Mouse (Mus musculus): Measurements from ENCODE around the gene Skap1. TPM values are rescaled to one million over a fixed set of nuclear protein-coding genes. Genes with fewer than 3 reads are reported as not detected.
A peak's percentile ranks its signal among the peaks of the same experiment; 100 is the strongest.

Gene Skap1
- total RNA-seq, 2 experiments from 2014 or later, result 1.8 to 2.0 TPM

DNA sequence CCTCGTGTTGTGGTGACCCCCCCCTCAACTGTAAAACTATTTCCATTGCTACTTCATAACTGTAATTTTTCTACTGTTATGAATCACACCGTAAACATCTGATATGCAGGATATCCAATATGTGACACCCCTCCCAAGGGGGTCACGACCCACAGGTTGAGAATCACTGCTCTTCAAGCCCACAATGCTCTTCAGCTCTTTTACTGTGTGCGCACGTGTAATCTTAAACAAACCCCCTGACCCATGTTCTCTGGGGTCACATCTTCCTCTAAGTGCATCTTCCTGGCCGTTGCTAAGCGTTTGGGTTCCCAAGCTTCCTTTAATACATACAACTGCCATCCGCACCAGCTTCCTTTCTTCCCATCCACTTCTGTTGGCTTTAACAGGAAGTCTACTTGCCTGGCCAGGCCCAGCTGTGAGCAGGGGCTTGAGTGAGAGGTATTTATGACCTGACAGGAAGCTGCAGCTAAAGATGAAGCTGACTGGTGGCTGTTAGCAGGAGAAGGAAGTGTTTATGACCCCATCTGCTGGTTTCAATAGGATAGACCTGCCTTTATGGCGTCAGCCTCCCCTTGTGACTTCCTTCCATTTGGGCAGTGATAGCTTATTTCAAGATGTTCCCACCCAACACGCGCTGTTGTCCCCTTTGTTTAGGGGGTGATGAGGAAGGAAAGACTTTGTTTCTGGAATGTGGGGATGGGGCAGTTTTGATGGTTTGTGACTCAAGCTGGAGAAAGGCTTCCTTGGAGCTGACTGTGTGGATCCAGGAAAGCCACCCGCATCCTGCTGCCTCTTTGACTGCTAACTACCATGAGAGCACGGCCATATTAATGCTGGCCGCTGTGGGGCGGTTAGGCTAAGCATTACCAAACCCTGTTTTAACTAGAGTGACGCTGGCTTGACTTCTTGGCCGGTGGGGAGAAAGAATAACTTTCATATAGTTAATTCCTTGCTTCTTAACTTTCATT lies 178.1 kb downstream of the Skap1 start:
- H3K27ac ChIP-seq, result no peak overlapping the region

DNA sequence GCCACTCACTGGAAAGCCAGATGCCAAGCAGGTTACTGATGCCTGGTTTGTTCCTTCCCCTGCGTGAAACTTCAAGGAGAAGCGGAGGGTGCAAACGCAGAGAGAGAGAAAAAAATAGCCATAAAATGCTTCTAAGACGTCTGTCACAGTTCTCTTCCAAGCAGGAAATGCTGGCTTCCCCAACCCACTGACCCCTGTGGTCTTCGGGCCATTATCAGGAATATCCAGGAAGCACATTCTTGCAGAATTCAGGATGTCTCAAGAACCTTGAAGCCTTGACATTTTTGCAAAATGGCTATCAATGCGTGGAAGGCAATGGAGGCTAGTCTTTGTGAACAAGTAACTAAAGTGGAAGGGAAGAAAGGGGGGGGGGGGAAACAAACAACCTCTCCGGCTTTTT lies 180.6 kb downstream of the Skap1 start:
- Histone ChIP-seq H3K27ac (no peak overlapping the region), H3K4me3 (no peak overlapping the region)
- no peak for DNase-seq (ENCODE audit: extremely low spot score in 1 of 2, low spot score in 2 of 2)
- TF ChIP-seq CTCF (IDR thresholded peaks at IDR 0.05), result no peak
- intact Hi-C loops (cut with DNase I), result no loop called here

More for the DNA sequence above, 178.1 kb downstream of the Skap1 start:
- TF ChIP-seq CTCF (IDR thresholded peaks at IDR 0.05), result no peak
- H3K4me3 ChIP-seq, result no peak overlapping the region
- no peak for DNase-seq (ENCODE audit: extremely low spot score in 1 of 2, low spot score in 2 of 2)
- intact Hi-C loops (cut with DNase I), result no loop called here

DNA sequence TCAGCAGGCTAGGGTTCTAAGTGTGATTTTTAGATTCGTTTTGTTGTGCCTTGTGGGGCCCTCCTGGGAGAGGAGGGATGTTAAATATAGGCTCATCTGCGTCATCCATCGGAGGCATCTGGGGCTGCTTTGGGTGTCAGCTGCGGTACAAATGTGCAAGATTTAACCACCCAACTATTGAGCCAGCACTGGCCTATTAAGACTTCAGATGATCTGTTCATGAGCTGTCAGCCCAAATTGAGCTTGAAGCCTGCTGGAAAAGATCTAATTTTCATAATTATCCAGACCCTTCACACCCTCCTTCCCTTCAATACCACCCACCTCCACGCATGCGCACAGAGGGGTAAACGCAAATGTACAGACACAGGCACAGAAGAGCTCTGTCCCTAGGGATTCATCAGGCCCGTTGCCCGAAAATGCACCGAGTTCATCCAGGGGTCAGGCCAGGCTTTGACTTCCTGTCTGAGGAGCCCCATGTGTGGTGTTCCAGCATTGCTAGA lies 181.2 kb downstream of the Skap1 start:
- intact Hi-C loops (cut with DNase I), result no loop called here
- Histone ChIP-seq H3K4me3 (no peak overlapping the region), H3K27ac (no peak overlapping the region)
- TF ChIP-seq CTCF (IDR thresholded peaks at IDR 0.05), result no peak
- peak; percentile 55 for DNase-seq (ENCODE audit: extremely low spot score in 1 of 2, low spot score in 2 of 2)

DNA sequence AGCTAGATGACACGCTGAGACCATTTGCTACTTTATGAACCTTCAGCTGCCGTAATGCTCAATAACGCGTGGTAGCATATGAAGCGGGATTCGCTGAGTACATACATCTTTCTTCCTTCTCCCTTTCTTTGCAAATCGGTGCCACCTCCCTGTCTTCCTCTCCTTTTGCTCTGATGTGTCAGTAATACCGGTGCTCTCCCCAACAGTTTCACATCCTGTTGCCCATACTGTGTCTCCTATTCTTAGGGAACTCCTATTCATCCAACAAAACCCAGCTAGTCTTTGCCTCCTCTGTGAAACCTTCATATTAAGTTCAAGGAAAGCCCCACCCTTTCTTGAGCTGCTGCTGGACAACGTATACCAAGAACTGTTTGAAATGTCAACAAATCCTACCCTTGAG lies 187.5 kb downstream of the Skap1 start:
- Histone ChIP-seq H3K4me3 (no peak overlapping the region), H3K27ac (no peak overlapping the region)
- TF ChIP-seq CTCF (IDR thresholded peaks at IDR 0.05), result no peak
- intact Hi-C loops (cut with DNase I), result no loop called here
- DNase-seq (ENCODE audit: extremely low spot score in 1 of 2, low spot score in 2 of 2), result no peak

GRCm38 (mm10) chr11:96653867-96654266 lies 189.5 kb downstream of the Skap1 start:
- intact Hi-C loops (cut with DNase I), result no loop called here
- Histone ChIP-seq H3K4me3 (no peak overlapping the region), H3K27ac (no peak overlapping the region)
- DNase-seq (ENCODE audit: extremely low spot score in 1 of 2, low spot score in 2 of 2), result no peak
- TF ChIP-seq CTCF (IDR thresholded peaks at IDR 0.05), result no peak

- no peak overlapping the region for H3K4me3 ChIP-seq
- no peak for DNase-seq (ENCODE audit: extremely low spot score in 1 of 2, low spot score in 2 of 2)
- H3K27ac ChIP-seq, result no peak overlapping the region
- no peak for TF ChIP-seq CTCF (IDR thresholded peaks at IDR 0.05)
- intact Hi-C loops (cut with DNase I), result no loop called here
These were observed 194.0 kb downstream of the Skap1 start for GRCm38 (mm10) chr11:96658420-96658819.

- DNase-seq (ENCODE audit: extremely low spot score in 1 of 2, low spot score in 2 of 2), result no peak
- Histone ChIP-seq H3K4me3 (no peak overlapping the region), H3K27ac (no peak overlapping the region)
- TF ChIP-seq CTCF (IDR thresholded peaks at IDR 0.05), result no peak
- intact Hi-C loops (cut with DNase I), result no loop called here
These were observed 202.5 kb downstream of the Skap1 start for GRCm38 (mm10) chr11:96666924-96667323.

GRCm38 (mm10) chr11:96668367-96668766 lies 204.0 kb downstream of the Skap1 start:
- intact Hi-C loops (cut with DNase I), result no loop called here
- Histone ChIP-seq H3K4me3 (no peak overlapping the region), H3K27ac (no peak overlapping the region)
- no peak for TF ChIP-seq CTCF (IDR thresholded peaks at IDR 0.05)
- no peak for DNase-seq (ENCODE audit: extremely low spot score in 1 of 2, low spot score in 2 of 2)

- DNase-seq (ENCODE audit: extremely low spot score in 1 of 2, low spot score in 2 of 2), result peak; percentile 45 to 54
- Histone ChIP-seq H3K4me3 (no peak overlapping the region), H3K27ac (no peak overlapping the region)
- intact Hi-C loops (cut with DNase I), result loop anchor here (1.0 to 5.0 kb wide), 2 partner anchors 121 to 395 kb away; no protein-coding TSS in a partner anchor
- TF ChIP-seq CTCF (IDR thresholded peaks at IDR 0.05), result peak; percentile 67
These were observed 209.4 kb downstream of the Skap1 start for GRCm38 (mm10) chr11:96673792-96674191.

DNA sequence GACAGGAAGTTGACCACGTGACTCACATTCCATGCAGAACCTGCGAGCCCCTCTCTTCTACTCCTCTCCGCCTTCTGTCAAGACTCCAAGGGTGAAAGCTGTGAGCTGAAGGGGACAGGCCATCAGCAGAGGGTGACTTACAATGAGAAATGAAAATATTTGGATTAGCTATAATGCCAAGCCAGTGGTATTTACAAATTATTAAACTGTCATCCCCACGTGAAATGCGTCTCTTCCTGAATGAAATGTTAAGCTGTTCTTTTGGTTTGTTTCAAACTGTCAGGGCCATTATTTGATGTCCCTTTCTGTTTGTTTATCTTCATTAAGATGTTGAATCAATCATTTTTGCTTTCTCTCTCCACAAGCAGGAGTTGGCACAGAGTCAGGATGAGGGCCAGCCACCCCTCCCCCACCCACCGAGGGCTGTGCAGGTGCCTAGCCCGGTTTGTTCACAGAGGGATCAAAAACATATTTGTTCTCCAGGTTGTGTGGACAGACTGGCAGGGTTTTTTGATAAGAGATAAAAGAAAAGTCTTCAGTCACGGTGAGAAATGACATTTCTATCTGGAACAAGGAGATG lies 210.5 kb downstream of the Skap1 start:
- no peak for DNase-seq (ENCODE audit: extremely low spot score in 1 of 2, low spot score in 2 of 2)
- no peak overlapping the region for H3K27ac ChIP-seq
- intact Hi-C loops (cut with DNase I), result loop anchor here (1.0 to 5.0 kb wide), 4 partner anchors 102 to 397 kb away; partner anchors contain the start of gene Snx11
- TF ChIP-seq CTCF (IDR thresholded peaks at IDR 0.05), result no peak
- no peak overlapping the region for H3K4me3 ChIP-seq

DNA sequence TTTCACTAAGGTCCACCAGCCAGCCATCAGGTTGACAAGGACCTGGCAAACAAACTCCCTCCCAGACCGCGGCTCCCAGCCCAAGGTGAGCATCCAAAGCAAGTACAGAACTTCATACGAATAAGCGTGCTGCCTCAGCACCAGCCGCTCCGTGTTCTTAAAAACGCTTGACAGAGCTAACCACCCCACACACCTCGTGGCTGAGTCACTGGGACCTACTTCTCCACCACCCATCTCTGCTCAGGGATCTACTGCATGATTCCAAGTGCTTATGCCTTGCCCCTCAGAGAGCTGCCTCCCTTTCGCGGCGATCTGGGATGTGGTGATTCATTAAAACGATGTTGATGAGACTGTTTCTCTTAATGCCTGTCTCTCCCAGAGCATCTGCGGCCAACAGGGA lies 213.6 kb downstream of the Skap1 start:
- TF ChIP-seq CTCF (IDR thresholded peaks at IDR 0.05), result no peak
- peak overlapping the region; percentile 40; the same call in 1 of the 2 replicates for H3K27ac ChIP-seq
- DNase-seq (ENCODE audit: extremely low spot score in 1 of 2, low spot score in 2 of 2), result peak; percentile 14 to 38
- intact Hi-C loops (cut with DNase I), result loop anchor here (5.0 kb wide), 2 partner anchors 99 to 184 kb away; partner anchors contain the start of gene Snx11
- no peak overlapping the region for H3K4me3 ChIP-seq

DNA sequence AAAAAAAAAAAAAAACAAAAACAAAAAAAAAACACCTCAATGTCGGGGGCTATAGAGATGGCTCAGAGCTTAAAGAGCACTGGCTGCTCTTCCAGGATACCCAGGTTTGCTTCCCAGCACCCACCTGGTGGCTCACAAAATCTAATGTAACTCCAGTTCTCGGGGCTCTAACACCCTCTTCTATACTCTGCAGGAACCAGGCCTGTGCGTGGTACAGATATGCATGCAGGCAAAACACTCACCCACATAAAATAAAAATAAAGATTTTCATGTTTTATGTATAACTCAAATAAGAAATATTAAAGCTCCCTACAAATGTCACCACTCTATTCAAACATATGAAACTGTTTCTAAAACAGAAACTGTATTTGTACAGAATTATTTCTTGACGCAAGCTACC lies 214.6 kb downstream of the Skap1 start:
- intact Hi-C loops (cut with DNase I), result loop anchor here (5.0 kb wide), 2 partner anchors 98 to 183 kb away; partner anchors contain the start of gene Snx11
- TF ChIP-seq CTCF (IDR thresholded peaks at IDR 0.05), result no peak
- Histone ChIP-seq H3K27ac (no peak overlapping the region; the same call in 1 of the 2 replicates), H3K4me3 (no peak overlapping the region)
- DNase-seq (ENCODE audit: extremely low spot score in 1 of 2, low spot score in 2 of 2), result no peak

Data from left cerebral cortex, adult 2 months (tissue).